Mouse (Mus musculus): Measurements from ENCODE around the gene Wap.
A peak's percentile ranks its signal among the peaks of the same experiment; 100 is the strongest.

Wap gene

GRCm38 (mm10) chr11:6627731-6628130, 10.7 kb downstream of the Wap start:
- peak; percentile 36 for DNase-seq (ENCODE audit: low spot score)

- no peak for DNase-seq (ENCODE audit: low spot score)
These were observed 12.1 kb downstream of the Wap start for GRCm38 (mm10) chr11:6626388-6626772.

GRCm38 (mm10) chr11:6625478-6626387, 12.7 kb downstream of the Wap start, which contains the start of gene Tbrg4:
TSS of gene Tbrg4 (minus strand) at chr11:6626067.
- DNase-seq (ENCODE audit: low spot score) = peak; percentile 95

- no peak for DNase-seq (ENCODE audit: low spot score)
These were observed 13.6 kb downstream of the Wap start for GRCm38 (mm10) chr11:6624619-6625382.

- no peak for DNase-seq (ENCODE audit: low spot score)
These were observed 14.7 kb downstream of the Wap start for GRCm38 (mm10) chr11:6623704-6624103.

GRCm38 (mm10) chr11:6615250-6616205, 22.9 kb downstream of the Wap start:
- DNase-seq (ENCODE audit: low spot score) = no peak

GRCm38 (mm10) chr11:6605491-6606399, 32.7 kb downstream of the Wap start, which contains the start of gene Nacad:
TSS of gene Nacad (minus strand) at chr11:6606053.
- no peak for DNase-seq (ENCODE audit: low spot score)

- no peak for DNase-seq (ENCODE audit: low spot score)
These were observed 33.4 kb downstream of the Wap start for GRCm38 (mm10) chr11:6605021-6605481.

GRCm38 (mm10) chr11:6604604-6604936, 33.9 kb downstream of the Wap start:
- no peak for DNase-seq (ENCODE audit: low spot score)

- DNase-seq (ENCODE audit: low spot score) = no peak
These were observed 34.4 kb downstream of the Wap start for GRCm38 (mm10) chr11:6603887-6604603.

- DNase-seq (ENCODE audit: low spot score) = no peak
These were observed 35.2 kb downstream of the Wap start for GRCm38 (mm10) chr11:6603224-6603623.

GRCm38 (mm10) chr11:6602662-6603061, 35.8 kb downstream of the Wap start:
- no peak for DNase-seq (ENCODE audit: low spot score)

GRCm38 (mm10) chr11:6601649-6602480, 36.6 kb downstream of the Wap start:
- DNase-seq (ENCODE audit: low spot score) = no peak

- DNase-seq (ENCODE audit: low spot score) = no peak
These were observed 38.0 kb downstream of the Wap start for GRCm38 (mm10) chr11:6600284-6600944.

GRCm38 (mm10) chr11:6599831-6600230, 38.6 kb downstream of the Wap start:
- no peak for DNase-seq (ENCODE audit: low spot score)

- no peak for DNase-seq (ENCODE audit: low spot score)
These were observed 39.3 kb downstream of the Wap start for GRCm38 (mm10) chr11:6599011-6599681.

GRCm38 (mm10) chr11:6598191-6598889, 40.1 kb downstream of the Wap start:
- DNase-seq (ENCODE audit: low spot score) = no peak
